Mouse (Mus musculus): ENCODE measurements around the gene Rhbdd1.

- TF ChIP-seq EP300 (IDR thresholded peaks at IDR 0.05; ENCODE audit: low read length): no peak
- TF ChIP-seq PAX5 (IDR thresholded peaks at IDR 0.05; ENCODE audit: low read length): no peak
- TF ChIP-seq HCFC1 (IDR thresholded peaks at IDR 0.05; ENCODE audit: low read depth, low read length): no peak
- TF ChIP-seq POLR2A (IDR thresholded peaks at IDR 0.05; ENCODE audit: low read depth, low read length): no peak
- TF ChIP-seq ETS1 (conservative IDR thresholded peaks at IDR 0.05; ENCODE audit: low read depth, low read length): no peak
- TF ChIP-seq CTCF (conservative IDR thresholded peaks at IDR 0.05 in 1 of 2, IDR thresholded peaks at IDR 0.05 in 1 of 2; ENCODE audit: low read depth in 2 of 2, low read length in 2 of 2): no peak
- TF ChIP-seq IRF4 (IDR thresholded peaks at IDR 0.05; ENCODE audit: low read depth, low read length): no peak
- no peak for TF ChIP-seq MAFK (IDR thresholded peaks at IDR 0.05; ENCODE audit: insufficient replicate concordance, low read length)
These were observed 123.9 kb downstream of the Rhbdd1 start for GRCm38 (mm10) chr1:82440123-82440522.
